Mouse (Mus musculus) G1E (cell line): ENCODE results near the gene Fxr2.

Experiments used
- CTCF ChIP-seq: IDR thresholded peaks from 2 replicates; pipeline ENCODE4 v1.5.1; 2012; ENCODE audit warnings: low read depth, low read length, inconsistent platforms, mixed read lengths
- GATA1 ChIP-seq: IDR thresholded peaks from 2 replicates; pipeline ENCODE4 v1.6.1; 2012; ENCODE audit warnings: borderline replicate concordance, low read length, inconsistent platforms, mixed read lengths

GRCm38 (mm10) chr11:69685526-69686148, 52.8 kb downstream of the Fxr2 start, which contains the start of gene Tnfsf13:
- TF ChIP-seq CTCF (no peak), GATA1 (no peak)
